Mouse (Mus musculus): ENCODE data around the gene Prss44.

The Prss44 gene

GRCm38 (mm10) chr9:110833021-110833420 lies 19.2 kb downstream of the Prss44 start:
- DNase-seq (ENCODE audit: low spot score), result no peak

GRCm38 (mm10) chr9:110834411-110834810 lies 20.6 kb downstream of the Prss44 start, which contains the start of gene Prss45:
Gene Prss45 (plus strand): TSS chr9:110834588.
- no peak for DNase-seq (ENCODE audit: low spot score)

- DNase-seq (ENCODE audit: low spot score), result no peak
Measured at GRCm38 (mm10) chr9:110834961-110835360, 21.2 kb downstream of the Prss44 start.

GRCm38 (mm10) chr9:110836112-110836511 lies 22.3 kb downstream of the Prss44 start:
- peak; percentile 10 for DNase-seq (ENCODE audit: low spot score)

- DNase-seq (ENCODE audit: low spot score), result no peak
Measured at GRCm38 (mm10) chr9:110840905-110841304, 27.1 kb downstream of the Prss44 start.

GRCm38 (mm10) chr9:110841438-110841837 lies 27.6 kb downstream of the Prss44 start:
- no peak for DNase-seq (ENCODE audit: low spot score)

- DNase-seq (ENCODE audit: low spot score), result no peak
Measured at GRCm38 (mm10) chr9:110844206-110844605, 30.4 kb downstream of the Prss44 start, which contains the start of gene Prss46. Gene Prss46 (plus strand): TSS chr9:110844506.

- no peak for DNase-seq (ENCODE audit: low spot score)
Measured at GRCm38 (mm10) chr9:110849162-110849561, 35.4 kb downstream of the Prss44 start.

- DNase-seq (ENCODE audit: low spot score), result no peak
Measured at GRCm38 (mm10) chr9:110855903-110856302, 42.1 kb downstream of the Prss44 start.

- DNase-seq (ENCODE audit: low spot score), result no peak
Measured at GRCm38 (mm10) chr9:110856920-110857319, 43.1 kb downstream of the Prss44 start.

GRCm38 (mm10) chr9:110857781-110858472 lies 44.1 kb downstream of the Prss44 start, which contains the start of gene Prss50:
Gene Prss50 (plus strand): TSS chr9:110857967.
- no peak for DNase-seq (ENCODE audit: low spot score)

- no peak for DNase-seq (ENCODE audit: low spot score)
Measured at GRCm38 (mm10) chr9:110858523-110858922, 44.7 kb downstream of the Prss44 start.

GRCm38 (mm10) chr9:110858967-110859596 lies 45.3 kb downstream of the Prss44 start:
- DNase-seq (ENCODE audit: low spot score), result no peak

GRCm38 (mm10) chr9:110871030-110871429 lies 57.2 kb downstream of the Prss44 start:
- no peak for DNase-seq (ENCODE audit: low spot score)

Measured in left cerebral cortex, adult 11 months (tissue).